Mouse (Mus musculus) midbrain, embryonic 15.5 days (tissue): ENCODE measurements at regions not wholly inside any gene's neighbourhood (a gene's known extent, or its start where the extent isn't known, plus 50 kb on each side); places are given as distances from the start of the nearest gene placed in this dataset.
A peak's percentile ranks its signal among the peaks of the same experiment; 100 is the strongest.

Experiments
- ATAC-seq: fragments of 200-750 bp; cut with Nextera tagmentation; replicated peaks from 2 replicates; pipeline ENCODE4 v1.8.0; 2017; ENCODE audit warnings: moderate TSS enrichment
- H3K27ac ChIP-seq: fragments of 300-500 bp; sonication (generic); 2 replicates; pipeline ENCODE4 v1.5.1; 2015; ENCODE audit warnings: mild to moderate bottlenecking, inconsistent platforms
- H3K27me3 ChIP-seq: fragments of 300-500 bp; sonication (generic); replicated peaks from 2 replicates; pipeline ENCODE4 v1.6.1; 2015; ENCODE audit warnings: inconsistent platforms
- H3K36me3 ChIP-seq: fragments of 300-500 bp; sonication (generic); replicated peaks from 2 replicates; pipeline ENCODE4 v1.6.1; 2015; ENCODE audit warnings: inconsistent platforms
- H3K4me1 ChIP-seq: fragments of 300-500 bp; sonication (generic); 2 replicates; pipeline ENCODE4 v1.6.1; 2015; ENCODE audit warnings: inconsistent platforms
- H3K4me2 ChIP-seq: fragments of 300-500 bp; sonication (generic); 2 replicates; pipeline ENCODE4 v1.6.1; 2015; ENCODE audit warnings: inconsistent platforms, mild to moderate bottlenecking, moderate library complexity
- H3K4me3 ChIP-seq: fragments of 300-500 bp; sonication (generic); 2 replicates; pipeline ENCODE4 v1.5.1; 2015; ENCODE audit warnings: mild to moderate bottlenecking, inconsistent platforms
- H3K9ac ChIP-seq: fragments of 300-500 bp; sonication (generic); 2 replicates; pipeline ENCODE4 v1.6.1; 2015; ENCODE audit warnings: mild to moderate bottlenecking, inconsistent platforms
- H3K9me3 ChIP-seq: fragments of 300-500 bp; sonication (generic); 2 replicates; pipeline ENCODE4 v1.6.1; 2016; ENCODE audit warnings: inconsistent platforms
- WGBS: fragments of 180-500 bp; shearing (Covaris S2); methylation state at CpG from one replicate; pipeline ENCODE4 v1.1.7; 2015; ENCODE audit warnings: mixed read lengths; 5-methylcytosine and 5-hydroxymethylcytosine counted together

GRCm38 (mm10) chr10:21218431-21218830 lies 57.6 kb upstream of the Myb start:
- no peaks in the 10 kb centered on the region for H3K36me3 ChIP-seq
- no peak overlapping the region for H3K4me3 ChIP-seq
- H3K27ac ChIP-seq = no peak overlapping the region
- no peaks in the 10 kb centered on the region for H3K27me3 ChIP-seq
- H3K9me3 ChIP-seq = no peaks in the 10 kb centered on the region
- no peak overlapping the region for H3K9ac ChIP-seq
- no peak overlapping the region for H3K4me2 ChIP-seq
- ATAC-seq = no peak
- 88% methylated on average over 5 of the region's 5 CpGs for WGBS
- H3K4me1 ChIP-seq = no peaks in the 10 kb centered on the region

- Histone ChIP-seq H3K4me1 (no peaks in the 10 kb centered on the region), H3K36me3 (no peaks in the 10 kb centered on the region), H3K4me2 (no peak overlapping the region), H3K9me3 (no peaks in the 10 kb centered on the region), H3K4me3 (no peak overlapping the region), H3K9ac (no peak overlapping the region), H3K27me3 (no peaks in the 10 kb centered on the region), H3K27ac (no peak overlapping the region)
- 91% methylated on average over 3 of the region's 3 CpGs for WGBS
- no peak for ATAC-seq
Observed at GRCm38 (mm10) chr10:21220795-21221194, 60.0 kb upstream of the Myb start.

- H3K27ac ChIP-seq = no peak overlapping the region
- no peaks in the 10 kb centered on the region for H3K36me3 ChIP-seq
- no peaks in the 10 kb centered on the region for H3K9me3 ChIP-seq
- 96% methylated on average over 4 of the region's 4 CpGs for WGBS
- no peaks in the 10 kb centered on the region for H3K27me3 ChIP-seq
- no peaks in the 10 kb centered on the region for H3K4me1 ChIP-seq
- H3K4me2 ChIP-seq = no peak overlapping the region
- no peak overlapping the region for H3K4me3 ChIP-seq
- ATAC-seq = no peak
- H3K9ac ChIP-seq = no peak overlapping the region
Observed at GRCm38 (mm10) chr10:21221290-21221926, 60.6 kb upstream of the Myb start.

GRCm38 (mm10) chr10:21222104-21223034 lies 61.6 kb upstream of the Myb start:
- H3K4me2 ChIP-seq = no peak overlapping the region
- H3K36me3 ChIP-seq = no peaks in the 10 kb centered on the region
- H3K27me3 ChIP-seq = no peaks in the 10 kb centered on the region
- no peak overlapping the region for H3K27ac ChIP-seq
- no peak overlapping the region for H3K4me3 ChIP-seq
- 73% methylated on average over 9 of the region's 9 CpGs for WGBS
- no peak overlapping the region for H3K9ac ChIP-seq
- no peaks in the 10 kb centered on the region for H3K4me1 ChIP-seq
- ATAC-seq = 0 out of 2 replicates have a peak, but pooled peaks have one; percentile 56
- H3K9me3 ChIP-seq = no peaks in the 10 kb centered on the region

- Histone ChIP-seq H3K36me3 (no peaks in the 10 kb centered on the region), H3K4me2 (no peak overlapping the region), H3K9me3 (no peaks in the 10 kb centered on the region), H3K4me1 (no peaks in the 10 kb centered on the region), H3K27ac (no peak overlapping the region), H3K9ac (no peak overlapping the region), H3K4me3 (no peak overlapping the region), H3K27me3 (no peaks in the 10 kb centered on the region)
- 71% methylated on average over 8 of the region's 8 CpGs for WGBS
- no peak for ATAC-seq
Observed at GRCm38 (mm10) chr10:21223104-21223910, 62.5 kb upstream of the Myb start.

GRCm38 (mm10) chr10:21224229-21224628 lies 63.4 kb upstream of the Myb start:
- no peaks in the 10 kb centered on the region for H3K36me3 ChIP-seq
- no peak overlapping the region for H3K27ac ChIP-seq
- no peaks in the 10 kb centered on the region for H3K4me1 ChIP-seq
- H3K9ac ChIP-seq = no peak overlapping the region
- WGBS = 89% methylated on average over 5 of the region's 5 CpGs
- no peak overlapping the region for H3K4me2 ChIP-seq
- H3K27me3 ChIP-seq = no peaks in the 10 kb centered on the region
- H3K9me3 ChIP-seq = no peaks in the 10 kb centered on the region
- no peak overlapping the region for H3K4me3 ChIP-seq
- ATAC-seq = no peak

GRCm38 (mm10) chr10:21226210-21226609 lies 65.4 kb upstream of the Myb start:
- no peaks in the 10 kb centered on the region for H3K4me1 ChIP-seq
- H3K9me3 ChIP-seq = no peaks in the 10 kb centered on the region
- WGBS = 80% methylated on average over 7 of the region's 7 CpGs
- H3K4me3 ChIP-seq = no peak overlapping the region
- ATAC-seq = no peak
- no peaks in the 10 kb centered on the region for H3K36me3 ChIP-seq
- no peak overlapping the region for H3K4me2 ChIP-seq
- H3K27ac ChIP-seq = no peak overlapping the region
- H3K9ac ChIP-seq = no peak overlapping the region
- no peaks in the 10 kb centered on the region for H3K27me3 ChIP-seq

- Histone ChIP-seq H3K4me1 (no peaks in the 10 kb centered on the region), H3K4me3 (no peak overlapping the region), H3K36me3 (no peaks in the 10 kb centered on the region), H3K27me3 (no peaks in the 10 kb centered on the region), H3K27ac (no peak overlapping the region), H3K9me3 (no peaks in the 10 kb centered on the region), H3K4me2 (no peak overlapping the region), H3K9ac (no peak overlapping the region)
- 88% methylated on average over 9 of the region's 9 CpGs for WGBS
- ATAC-seq = no peak
Observed at GRCm38 (mm10) chr10:21227764-21228163, 67.0 kb upstream of the Myb start.

- no peak overlapping the region for H3K4me2 ChIP-seq
- H3K27ac ChIP-seq = no peak overlapping the region
- no peak overlapping the region for H3K4me3 ChIP-seq
- no peaks in the 10 kb centered on the region for H3K36me3 ChIP-seq
- ATAC-seq = no peak
- H3K4me1 ChIP-seq = no peaks in the 10 kb centered on the region
- 67% methylated on average over 7 of the region's 7 CpGs for WGBS
- H3K27me3 ChIP-seq = no peaks in the 10 kb centered on the region
- no peaks in the 10 kb centered on the region for H3K9me3 ChIP-seq
- H3K9ac ChIP-seq = no peak overlapping the region
Observed at GRCm38 (mm10) chr10:21228557-21228956, 67.2 kb upstream of the Hbs1l start.

GRCm38 (mm10) chr10:21235172-21235571 lies 60.6 kb upstream of the Hbs1l start:
- Histone ChIP-seq H3K4me2 (no peak overlapping the region), H3K9ac (no peak overlapping the region), H3K4me3 (no peak overlapping the region), H3K36me3 (no peaks in the 10 kb centered on the region), H3K27ac (no peak overlapping the region), H3K27me3 (no peaks in the 10 kb centered on the region), H3K4me1 (0 out of 2 replicates have a peak, but pooled peaks cover 2% of the 10 kb centered on the region), H3K9me3 (no peaks in the 10 kb centered on the region)
- 78% methylated on average over 1 of the region's 1 CpGs for WGBS
- ATAC-seq = no peak

GRCm38 (mm10) chr10:21237000-21237399 lies 58.8 kb upstream of the Hbs1l start:
- H3K4me3 ChIP-seq = no peak overlapping the region
- WGBS = 38% methylated on average over 1 of the region's 1 CpGs
- no peak overlapping the region for H3K27ac ChIP-seq
- H3K9ac ChIP-seq = no peak overlapping the region
- H3K4me1 ChIP-seq = 0 out of 2 replicates have a peak, but pooled peaks cover 2% of the 10 kb centered on the region
- ATAC-seq = no peak; the same call in 1 of the 2 replicates
- H3K4me2 ChIP-seq = no peak overlapping the region
- H3K36me3 ChIP-seq = no peaks in the 10 kb centered on the region
- no peaks in the 10 kb centered on the region for H3K27me3 ChIP-seq
- no peaks in the 10 kb centered on the region for H3K9me3 ChIP-seq

- Histone ChIP-seq H3K9ac (no peak overlapping the region), H3K9me3 (no peaks in the 10 kb centered on the region), H3K4me3 (no peak overlapping the region), H3K27ac (no peak overlapping the region), H3K27me3 (no peaks in the 10 kb centered on the region), H3K36me3 (no peaks in the 10 kb centered on the region), H3K4me1 (0 out of 2 replicates have a peak, but pooled peaks cover 2% of the 10 kb centered on the region), H3K4me2 (no peak overlapping the region)
- ATAC-seq = no peak
- 71% methylated on average over 2 of the region's 2 CpGs for WGBS
Observed at GRCm38 (mm10) chr10:21239451-21239850, 56.3 kb upstream of the Hbs1l start.
